Mouse (Mus musculus): ENCODE results near the gene Hhipl1. TPM values are rescaled to one million over a fixed set of nuclear protein-coding genes. Genes with fewer than 3 reads are reported as not detected.
A peak's percentile ranks its signal among the peaks of the same experiment; 100 is the strongest.

Gene Hhipl1
- total RNA-seq, 2 experiments from 2014 or later, result 0.74 to 1.0 TPM

DNA sequence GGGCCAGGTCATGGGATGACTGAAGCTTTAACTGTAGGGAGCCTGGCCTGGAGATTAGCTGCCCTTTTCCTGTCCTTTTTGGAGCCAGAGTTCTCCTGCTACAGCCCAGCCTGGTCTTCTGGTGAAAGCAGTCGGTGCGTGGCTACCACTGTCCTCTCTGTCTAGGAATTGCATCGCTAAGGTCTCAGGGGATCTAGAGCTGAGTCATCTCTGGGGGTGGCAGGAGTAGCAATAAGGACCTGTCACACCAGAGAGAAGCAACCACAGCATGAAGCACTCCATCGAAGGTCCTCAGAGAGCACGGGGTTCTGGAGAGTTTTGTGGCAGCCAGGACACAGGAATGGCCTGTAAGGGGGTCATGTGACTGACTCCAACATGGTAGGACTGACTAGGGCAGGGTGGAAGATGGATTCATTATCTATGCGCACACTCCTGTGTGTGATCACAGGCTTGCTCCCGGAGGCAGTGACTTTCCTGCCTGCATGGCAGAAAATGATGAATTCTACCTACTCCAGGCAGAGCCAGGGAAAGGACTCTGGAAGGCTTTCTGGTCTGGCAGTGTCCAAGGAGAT, 4.5 kb downstream of the Hhipl1 start:
- no peak for DNase-seq (ENCODE audit: low spot score in 2 of 2)

DNA sequence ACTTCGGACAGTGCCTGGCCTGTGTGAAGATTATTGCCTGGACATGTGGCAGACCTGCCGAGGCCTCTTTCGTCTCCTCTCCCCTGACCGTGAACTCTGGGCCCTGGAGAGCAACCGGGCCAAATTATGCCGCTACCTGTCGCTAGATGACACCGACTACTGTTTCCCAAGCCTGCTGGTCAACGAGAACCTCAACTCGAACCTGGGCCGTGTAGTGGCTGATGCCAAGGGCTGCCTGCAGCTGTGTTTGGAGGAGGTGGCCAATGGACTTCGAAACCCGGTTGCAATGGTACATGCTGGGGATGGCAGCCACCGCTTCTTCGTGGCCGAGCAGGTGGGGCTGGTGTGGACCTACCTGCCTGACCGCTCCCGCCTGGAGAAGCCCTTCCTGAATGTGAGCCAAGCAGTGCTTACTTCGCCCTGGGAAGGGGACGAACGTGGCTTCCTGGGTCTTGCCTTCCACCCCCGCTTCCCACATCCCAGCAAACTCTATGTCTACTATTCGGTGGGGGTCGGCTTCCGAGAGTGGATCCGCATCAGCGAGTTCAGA, 5.7 kb downstream of the Hhipl1 start:
- DNase-seq (ENCODE audit: low spot score in 2 of 2), result no peak

DNA sequence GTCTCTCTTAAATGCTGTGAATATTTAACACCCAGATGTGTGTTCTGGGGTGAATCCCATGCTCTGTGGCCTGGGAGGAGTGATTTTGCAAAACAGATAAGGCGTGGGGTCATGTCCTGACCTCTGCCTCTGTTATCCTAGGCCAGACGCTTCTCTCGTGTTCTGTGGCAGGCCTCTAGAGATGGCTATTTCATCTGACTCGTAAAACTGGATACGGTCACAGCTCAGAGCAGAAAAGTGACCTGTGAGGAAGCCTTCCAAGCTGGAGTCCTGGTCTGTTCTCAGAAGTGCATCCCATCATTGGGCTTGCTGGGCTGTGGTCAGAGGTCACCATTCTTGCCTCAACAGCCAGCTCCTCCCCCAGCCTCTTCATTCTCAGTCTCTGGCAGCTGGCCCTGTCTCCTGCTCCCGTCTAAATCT, 6.4 kb downstream of the Hhipl1 start:
- DNase-seq (ENCODE audit: low spot score in 2 of 2), result no peak

DNA sequence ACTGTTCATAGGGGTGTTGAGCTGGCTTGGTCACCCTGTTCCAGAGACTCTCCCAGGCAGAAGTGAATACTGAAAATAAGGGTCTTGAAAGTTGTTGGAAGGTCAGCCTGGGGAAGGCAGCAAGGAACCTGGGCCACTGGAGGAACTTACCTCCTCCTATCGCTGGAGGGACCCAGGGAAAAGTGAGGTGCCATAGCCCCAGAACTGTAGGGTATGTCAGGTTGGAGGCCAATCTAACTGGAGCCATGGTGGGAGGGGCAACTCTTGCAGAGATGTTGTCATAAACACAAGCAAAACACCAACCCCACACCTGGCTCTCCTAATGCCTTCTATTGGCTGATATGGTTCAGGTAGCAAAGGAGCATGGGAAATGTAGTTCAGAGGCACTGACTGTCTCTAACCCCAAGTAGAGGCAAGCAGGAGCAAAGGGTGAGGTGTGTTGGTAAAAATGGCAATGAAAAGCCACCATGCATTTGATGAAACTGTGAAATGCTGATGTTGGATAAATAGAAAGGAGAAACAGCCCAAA, 7.2 kb downstream of the Hhipl1 start:
- no peak for DNase-seq (ENCODE audit: low spot score in 2 of 2)

DNA sequence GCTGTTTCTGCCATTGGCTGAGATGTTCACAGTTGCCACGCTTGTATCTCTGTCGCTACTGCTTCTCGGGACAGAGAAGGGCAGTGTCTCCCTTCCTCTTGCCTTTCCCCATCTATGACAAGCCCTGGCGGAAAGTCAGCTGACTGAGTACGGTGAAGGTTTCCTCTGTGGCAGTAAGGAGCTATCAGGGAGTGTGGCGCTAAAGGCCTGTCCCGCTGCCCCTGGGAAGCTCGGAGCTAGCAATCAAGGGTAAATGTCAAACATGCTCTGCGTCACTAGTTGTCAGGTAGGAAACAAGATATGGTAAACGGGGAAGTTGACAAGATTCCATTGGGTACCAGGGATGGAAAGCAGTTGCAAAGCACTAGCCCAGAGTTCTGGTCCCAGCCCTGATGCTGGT, 9.7 kb downstream of the Hhipl1 start:
- no peak for DNase-seq (ENCODE audit: low spot score in 2 of 2)

- no peak for DNase-seq (ENCODE audit: low spot score in 2 of 2)
Measured at GRCm38 (mm10) chr12:108316655-108317054, 10.6 kb downstream of the Hhipl1 start.

DNA sequence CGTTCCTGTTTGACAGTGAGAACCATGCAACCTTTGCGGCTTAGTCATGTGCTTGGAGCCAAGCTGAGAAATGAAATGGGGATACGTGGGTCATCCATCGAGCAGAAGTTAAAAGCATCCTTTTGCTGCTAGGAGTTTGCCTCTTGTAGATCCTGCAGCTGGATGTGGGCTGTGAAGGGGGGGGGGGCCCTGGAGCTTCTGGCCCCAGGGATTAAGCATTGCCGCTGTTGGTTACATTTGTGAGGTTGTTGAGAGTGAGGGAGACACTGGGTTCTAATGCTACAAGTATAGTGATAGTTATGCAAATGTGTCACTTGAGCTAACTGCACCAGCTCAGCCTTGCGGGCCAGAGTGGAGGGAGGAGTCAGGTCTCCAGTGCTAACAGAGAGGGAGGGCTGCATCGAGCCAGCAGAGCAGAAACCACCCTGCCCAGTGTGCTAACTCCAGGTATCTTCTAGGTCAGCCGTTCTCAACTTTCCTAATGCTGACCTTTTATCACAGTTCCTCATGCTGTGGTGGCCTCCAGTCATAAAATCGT, 11.2 kb downstream of the Hhipl1 start:
- DNase-seq (ENCODE audit: low spot score in 2 of 2), result no peak

DNA sequence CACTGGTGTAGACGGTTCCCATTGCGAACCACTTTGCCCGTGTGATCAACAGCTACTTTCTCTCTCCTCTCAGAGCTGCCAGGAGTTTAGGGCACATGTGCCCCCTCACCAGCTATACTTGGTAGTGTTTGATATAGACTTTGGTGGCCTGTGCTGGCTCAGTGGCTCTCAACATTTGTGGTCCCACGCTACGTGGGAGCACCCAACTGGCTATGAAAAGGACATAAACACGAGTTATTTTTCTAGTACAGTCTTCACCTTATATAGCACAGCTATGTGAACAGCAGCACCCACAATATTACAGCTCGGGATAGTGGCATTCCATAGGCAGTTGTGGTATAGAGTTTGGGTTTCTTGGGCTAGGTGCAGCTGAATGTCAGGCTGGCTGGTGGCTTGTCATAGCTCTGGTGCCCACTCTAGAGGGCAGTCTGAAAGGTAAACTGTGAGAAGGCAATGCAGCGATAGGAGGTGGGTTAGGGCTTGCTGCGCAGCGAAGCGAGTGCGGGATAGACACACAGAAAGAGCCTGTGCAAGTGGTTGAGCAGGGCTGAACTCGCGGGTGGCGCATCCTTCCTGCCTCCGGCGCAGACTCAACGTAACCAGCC, 11.9 kb downstream of the Hhipl1 start:
- DNase-seq (ENCODE audit: low spot score in 2 of 2), result no peak

DNA sequence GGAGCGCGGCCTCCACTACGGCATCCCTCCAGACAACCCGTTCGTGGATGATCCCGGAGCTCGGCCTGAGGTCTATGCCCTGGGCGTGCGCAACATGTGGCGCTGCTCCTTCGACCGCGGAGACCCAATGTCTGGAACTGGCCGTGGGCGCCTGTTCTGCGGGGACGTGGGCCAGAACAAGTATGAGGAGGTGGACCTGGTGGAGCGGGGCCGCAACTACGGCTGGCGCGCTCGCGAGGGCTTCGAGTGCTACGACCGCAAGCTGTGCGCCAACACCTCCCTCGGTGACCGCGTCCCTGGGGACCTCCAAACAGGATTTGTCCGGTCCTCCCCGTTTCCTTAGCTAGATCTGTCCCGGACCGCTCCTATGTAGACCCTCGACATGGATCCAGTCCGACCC, 12.4 kb downstream of the Hhipl1 start:
- no peak for DNase-seq (ENCODE audit: low spot score in 2 of 2)

DNA sequence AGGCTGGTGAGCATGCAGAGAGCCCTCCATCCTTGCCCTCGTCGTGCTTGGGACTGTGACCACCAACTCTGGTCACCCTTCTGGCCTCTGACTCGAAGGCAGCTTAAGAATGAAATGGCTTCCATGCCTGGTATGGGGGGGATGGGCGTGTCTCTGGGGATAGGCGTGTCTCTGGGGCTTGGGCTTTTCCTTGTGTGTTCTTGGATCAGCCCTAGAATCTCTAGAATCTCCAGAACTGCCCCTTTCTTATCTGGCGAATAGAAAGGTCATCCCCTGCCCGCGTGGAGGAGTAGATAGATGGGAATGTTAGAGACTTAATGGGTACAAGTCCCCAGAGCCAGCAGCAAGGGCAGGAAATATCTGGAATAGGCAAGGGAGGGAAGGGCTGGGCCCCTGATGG, 14.0 kb downstream of the Hhipl1 start:
- no peak for DNase-seq (ENCODE audit: low spot score in 2 of 2)

DNA sequence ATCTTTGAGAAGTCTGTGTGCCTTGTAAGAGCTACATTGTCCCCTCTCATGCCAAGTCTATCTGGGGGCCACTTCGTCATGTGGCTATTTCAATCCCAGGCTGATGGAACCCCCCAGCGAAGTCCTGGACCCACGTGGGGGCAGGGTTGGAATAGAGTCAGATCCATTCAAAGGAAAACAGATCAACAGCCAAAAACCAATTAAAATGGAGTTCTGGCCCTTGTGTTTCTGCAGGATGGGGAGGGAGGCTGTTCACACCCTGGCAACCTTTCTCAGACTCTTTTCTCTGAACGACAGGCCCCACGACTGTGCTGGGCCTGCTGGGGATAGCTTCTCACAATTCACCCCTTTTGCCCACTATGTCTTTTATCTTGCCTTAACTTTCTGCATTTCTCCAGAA, 20.3 kb downstream of the Hhipl1 start:
- DNase-seq (ENCODE audit: low spot score in 2 of 2), result no peak

DNA sequence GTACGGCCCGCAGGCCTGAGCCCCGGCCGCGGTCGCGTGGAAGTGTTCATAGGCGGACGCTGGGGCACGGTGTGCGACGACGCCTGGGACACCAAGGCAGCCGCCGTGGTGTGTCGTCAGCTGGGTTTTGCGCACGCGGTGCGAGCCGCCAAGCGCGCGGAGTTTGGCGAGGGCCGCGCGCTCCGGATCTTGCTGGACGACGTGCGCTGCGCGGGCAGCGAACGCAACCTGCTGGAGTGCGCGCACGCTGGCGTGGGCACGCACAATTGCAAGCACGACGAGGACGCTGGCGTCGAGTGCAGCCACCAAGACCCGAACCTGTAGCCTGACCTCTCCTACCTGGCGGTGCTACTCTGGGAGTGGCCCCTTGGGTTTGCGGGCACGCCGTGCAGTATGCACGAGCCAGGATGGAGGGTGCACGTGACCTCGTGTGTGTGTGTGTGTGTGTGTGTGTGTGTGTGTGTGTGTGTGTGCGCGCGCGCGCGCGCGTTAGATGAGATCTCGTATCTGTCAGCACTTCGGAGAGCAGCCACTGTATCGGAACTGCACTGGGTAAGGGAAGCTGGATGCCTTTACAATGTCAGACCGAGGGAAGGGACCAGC, 21.9 kb downstream of the Hhipl1 start:
- no peak for DNase-seq (ENCODE audit: low spot score in 2 of 2)

DNA sequence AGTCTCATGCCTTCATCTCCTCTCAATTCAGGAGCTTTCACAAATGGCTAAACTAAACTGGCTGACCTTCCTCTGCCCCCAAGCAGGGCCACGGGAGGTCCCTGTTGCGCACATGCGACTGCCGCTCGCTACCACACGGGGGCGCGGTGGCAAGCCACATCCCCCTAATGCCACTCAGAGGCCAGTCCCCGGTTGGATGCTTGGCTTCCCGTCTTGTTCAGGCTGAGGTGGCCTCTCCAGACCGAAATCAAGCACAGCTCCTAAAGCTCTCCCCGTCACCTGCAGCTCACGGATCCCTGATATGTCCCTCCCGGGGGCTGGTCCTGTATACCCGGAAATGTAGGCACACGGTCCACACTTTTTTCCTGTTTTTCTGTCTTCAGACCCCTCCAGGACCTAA, 27.0 kb downstream of the Hhipl1 start:
- peak; percentile 75 to 87 for DNase-seq (ENCODE audit: low spot score in 2 of 2)

GRCm38 (mm10) chr12:108333481-108333882, 27.4 kb downstream of the Hhipl1 start:
- DNase-seq (ENCODE audit: low spot score in 2 of 2), result peak in 1 of 2 experiments; percentile 29

GRCm38 (mm10) chr12:108333895-108334445, 27.9 kb downstream of the Hhipl1 start, which contains the start of gene Cyp46a1:
Cyp46a1 (plus strand) TSS chr12:108334381.
- DNase-seq (ENCODE audit: low spot score in 2 of 2), result peak; percentile 99 to 100

DNA sequence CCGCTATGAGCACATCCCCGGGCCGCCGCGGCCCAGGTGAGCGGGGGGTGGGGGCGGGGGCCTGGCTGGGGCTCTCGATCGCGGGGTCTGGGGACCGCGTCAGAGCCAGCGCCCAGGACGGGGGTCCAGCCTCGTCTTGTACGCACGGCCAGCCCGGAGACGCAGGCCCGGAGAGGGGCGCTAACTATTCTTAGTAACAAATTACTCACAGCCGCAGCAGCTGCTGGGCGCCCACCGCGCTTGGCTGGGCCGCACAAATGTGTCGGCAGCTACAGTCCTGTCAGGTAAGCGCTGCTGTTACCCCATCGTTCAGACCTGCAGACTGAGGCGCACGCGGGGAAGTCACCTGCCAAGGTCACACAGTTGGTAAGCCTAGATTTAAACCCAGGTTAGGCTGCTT, 28.5 kb downstream of the Hhipl1 start:
- DNase-seq (ENCODE audit: low spot score in 2 of 2), result no peak

GRCm38 (mm10) chr12:108338572-108339190, 32.6 kb downstream of the Hhipl1 start:
- no peak for DNase-seq (ENCODE audit: low spot score in 2 of 2)

- no peak for DNase-seq (ENCODE audit: low spot score in 2 of 2)
Measured at GRCm38 (mm10) chr12:108348151-108348550, 42.1 kb downstream of the Hhipl1 start.

DNA sequence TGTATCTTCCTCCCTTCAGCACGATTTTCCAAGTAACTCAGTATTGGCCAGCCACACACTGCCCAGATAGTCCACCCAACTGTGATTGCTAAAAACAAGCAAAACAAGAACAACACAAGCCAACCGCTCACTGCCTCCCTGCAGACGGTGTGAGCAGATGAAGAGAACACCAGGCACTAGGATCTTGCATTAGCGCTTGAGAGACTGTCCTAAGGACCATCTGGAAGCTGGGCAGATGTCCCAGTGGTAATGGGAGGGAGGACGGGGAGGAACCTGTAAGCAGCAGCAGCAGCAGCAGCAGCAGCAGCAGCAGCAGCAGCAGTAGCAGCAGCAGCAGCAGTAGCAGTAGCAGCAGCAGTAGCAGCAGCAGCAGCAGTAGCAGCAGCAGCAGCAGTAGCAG, 43.0 kb downstream of the Hhipl1 start:
- no peak for DNase-seq (ENCODE audit: low spot score in 2 of 2)

DNA sequence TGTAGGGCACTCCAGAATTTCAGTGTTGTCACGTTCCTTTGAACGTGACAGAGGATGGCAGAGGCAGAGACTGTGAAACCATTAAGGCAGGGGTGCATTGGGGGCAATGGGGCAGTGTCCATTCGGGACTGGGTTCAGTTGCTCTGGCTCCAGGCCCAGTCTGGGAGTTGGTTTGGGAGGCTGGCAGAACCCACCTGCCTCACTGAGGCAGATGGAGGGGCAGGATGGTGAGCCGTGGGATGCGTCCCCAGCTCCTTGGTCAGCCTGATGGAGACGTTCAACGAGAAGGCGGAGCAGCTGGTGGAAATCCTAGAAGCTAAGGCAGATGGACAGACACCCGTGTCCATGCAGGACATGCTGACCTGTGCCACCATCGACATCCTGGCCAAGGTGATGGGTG, 44.9 kb downstream of the Hhipl1 start:
- no peak for DNase-seq (ENCODE audit: low spot score in 2 of 2)
